Mouse (Mus musculus): ENCODE data around the gene Tbx1. TPM values are rescaled to one million over a fixed set of nuclear protein-coding genes. Genes with fewer than 3 reads are reported as not detected.

The Tbx1 gene
- total and polyA plus RNA-seq, 3 experiments = not detected

DNA sequence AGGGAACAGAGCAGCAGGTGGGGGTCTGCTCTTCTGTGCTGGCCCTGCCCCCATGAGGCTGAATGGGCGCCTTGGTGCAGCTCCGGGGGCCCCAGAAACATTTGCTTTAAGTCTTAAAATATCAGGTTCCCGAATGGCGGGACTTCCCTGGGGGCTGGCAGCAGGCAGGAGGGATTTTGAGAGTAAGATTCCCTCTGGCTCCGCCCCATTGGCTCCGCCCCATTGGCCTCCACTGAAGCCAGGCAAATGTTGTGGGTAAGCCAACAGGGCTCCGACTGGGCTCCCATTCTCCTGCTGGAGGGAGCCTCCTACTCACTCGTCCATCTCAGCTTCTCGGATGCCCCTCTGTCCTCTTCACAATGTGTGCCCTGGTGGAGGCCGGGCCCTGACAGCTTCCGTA is 17.8 kb upstream of the Tbx1 start:
- H3K27ac ChIP-seq (ENCODE audit: control insufficient read depth, low read depth, low read length) = no peak overlapping the region
- H3K79me2 ChIP-seq (ENCODE audit: control insufficient read depth, insufficient read depth, low read length, poor library complexity) = no peaks in the 10 kb centered on the region
- no peak overlapping the region for H3K9ac ChIP-seq (ENCODE audit: control insufficient read depth, low read depth, low read length, poor library complexity, severe bottlenecking)
- no peaks in the 10 kb centered on the region for H3K9me3 ChIP-seq (replicated peaks; ENCODE audit: insufficient read depth, low read length)
- no peak for DNase-seq (ENCODE audit: low read depth, low spot score)
- H3K4me3 ChIP-seq (ENCODE audit: control insufficient read depth in 1 of 2, insufficient read depth in 1 of 2, low read depth in 2 of 2, low read length in 2 of 2) = no peak overlapping the region
- H3K27me3 ChIP-seq (ENCODE audit: control insufficient read depth in 1 of 2, insufficient read depth in 2 of 2, low read length in 2 of 2) = peaks cover 5 to 10% of the 10 kb centered on the region in 2 experiments
- H3K4me1 ChIP-seq (ENCODE audit: control insufficient read depth in 1 of 2, insufficient read depth in 2 of 2, low read length in 2 of 2) = no peaks in the 10 kb centered on the region
- no peaks in the 10 kb centered on the region for H3K36me3 ChIP-seq (ENCODE audit: control insufficient read depth in 1 of 2, insufficient read depth in 2 of 2, low read length in 2 of 2)
- no peak for TF ChIP-seq EP300 (IDR thresholded peaks at IDR 0.05; ENCODE audit: low read depth in 1 of 2, low read length in 2 of 2)
- no peak for TF ChIP-seq TAL1 (IDR thresholded peaks at IDR 0.05; ENCODE audit: low read length)
- TF ChIP-seq NRF1 (IDR thresholded peaks at IDR 0.05; ENCODE audit: insufficient read depth, low read depth, low read length, poor library complexity, severe bottlenecking) = no peak
- no peak for TF ChIP-seq CHD1 (IDR thresholded peaks at IDR 0.05; ENCODE audit: low read depth, low read length)
- no peak for TF ChIP-seq ELF1 (IDR thresholded peaks at IDR 0.05; ENCODE audit: low read depth, low read length)

GRCm38 (mm10) chr16:18605705-18606104 is 15.2 kb upstream of the Tbx1 start:
- H3K4me3 ChIP-seq (ENCODE audit: control insufficient read depth in 1 of 2, insufficient read depth in 1 of 2, low read depth in 2 of 2, low read length in 2 of 2) = no peak overlapping the region
- no peaks in the 10 kb centered on the region for H3K4me1 ChIP-seq (ENCODE audit: control insufficient read depth in 1 of 2, insufficient read depth in 2 of 2, low read length in 2 of 2)
- H3K9me3 ChIP-seq (replicated peaks; ENCODE audit: insufficient read depth, low read length) = no peaks in the 10 kb centered on the region
- H3K9ac ChIP-seq (ENCODE audit: control insufficient read depth, low read depth, low read length, poor library complexity, severe bottlenecking) = no peak overlapping the region
- TF ChIP-seq POLR2A (IDR thresholded peaks at IDR 0.05; ENCODE audit: control insufficient read depth in 1 of 2, insufficient read depth in 1 of 2, low read depth in 1 of 2, low read length in 2 of 2, poor library complexity in 1 of 2) = no peak
- TF ChIP-seq HCFC1 (IDR thresholded peaks at IDR 0.05; ENCODE audit: low read depth, low read length) = no peak
- no peak for TF ChIP-seq USF1 (IDR thresholded peaks at IDR 0.05; ENCODE audit: low read depth, low read length)
- TF ChIP-seq ZC3H11A (IDR thresholded peaks at IDR 0.05; ENCODE audit: low read depth, low read length) = no peak
- no peak for TF ChIP-seq RCOR1 (IDR thresholded peaks at IDR 0.05; ENCODE audit: low read depth, low read length)
- TF ChIP-seq POLR2AphosphoS5 (IDR thresholded peaks at IDR 0.05; ENCODE audit: borderline replicate concordance, low read depth, low read length) = no peak
- no peak for TF ChIP-seq MEF2A (IDR thresholded peaks at IDR 0.05; ENCODE audit: extremely low read depth, insufficient replicate concordance, low read depth, low read length, poor library complexity, severe bottlenecking)
- TF ChIP-seq POLR2AphosphoS2 (IDR thresholded peaks at IDR 0.05; ENCODE audit: low read length) = no peak
- TF ChIP-seq UBTF (IDR thresholded peaks at IDR 0.05; ENCODE audit: borderline replicate concordance, insufficient read depth, low read depth, low read length) = no peak
- TF ChIP-seq E2F4 (IDR thresholded peaks at IDR 0.05; ENCODE audit: borderline replicate concordance, low read depth, low read length) = no peak
- TF ChIP-seq ELF1 (IDR thresholded peaks at IDR 0.05; ENCODE audit: low read depth, low read length) = no peak
- TF ChIP-seq GABPA (IDR thresholded peaks at IDR 0.05; ENCODE audit: low read depth, low read length) = no peak
- no peak for TF ChIP-seq ZNF384 (IDR thresholded peaks at IDR 0.05; ENCODE audit: low read depth, low read length)
- TF ChIP-seq NELFE (IDR thresholded peaks at IDR 0.05; ENCODE audit: low read depth, low read length) = no peak
- no peak for TF ChIP-seq KAT2A (conservative IDR thresholded peaks at IDR 0.05; ENCODE audit: low read depth, low read length)
- no peak for TF ChIP-seq TBP (IDR thresholded peaks at IDR 0.05; ENCODE audit: low read depth, low read length)
- TF ChIP-seq GATA1 (IDR thresholded peaks at IDR 0.05; ENCODE audit: low read depth, low read length) = no peak
- no peak for TF ChIP-seq ETS1 (IDR thresholded peaks at IDR 0.05; ENCODE audit: low read depth, low read length)
- H3K36me3 ChIP-seq (ENCODE audit: control insufficient read depth in 1 of 2, insufficient read depth in 2 of 2, low read length in 2 of 2) = no peaks in the 10 kb centered on the region
- no peak for DNase-seq (ENCODE audit: low read depth, low spot score)
- no peaks in the 10 kb centered on the region for H3K79me2 ChIP-seq (ENCODE audit: control insufficient read depth, insufficient read depth, low read length, poor library complexity)
- no peak overlapping the region for H3K27ac ChIP-seq (ENCODE audit: control insufficient read depth, low read depth, low read length)
- H3K27me3 ChIP-seq (ENCODE audit: control insufficient read depth in 1 of 2, insufficient read depth in 2 of 2, low read length in 2 of 2) = peaks cover 3 to 9% of the 10 kb centered on the region in 2 experiments
